Mouse (Mus musculus) right cerebral cortex, postnatal 25 days (tissue): ENCODE data around the gene Capzb.

ENCODE experiments used
- DNase-seq: peaks from one replicate; pipeline ENCODE4 v3.0.0; 2022

Capzb gene

GRCm38 (mm10) chr4:139241678-139242606 lies 49.2 kb downstream of the Capzb start:
- no peak for DNase-seq

- no peak for DNase-seq
These were observed 49.9 kb downstream of the Capzb start for GRCm38 (mm10) chr4:139242607-139242955.

GRCm38 (mm10) chr4:139244176-139244575 lies 51.5 kb downstream of the Capzb start:
- DNase-seq = no peak

- DNase-seq = no peak
These were observed 52.1 kb downstream of the Capzb start for GRCm38 (mm10) chr4:139244766-139245165.

GRCm38 (mm10) chr4:139245534-139245933 lies 52.8 kb downstream of the Capzb start:
- no peak for DNase-seq

- no peak for DNase-seq
These were observed 53.6 kb downstream of the Capzb start for GRCm38 (mm10) chr4:139246130-139246877.

GRCm38 (mm10) chr4:139247966-139248365 lies 55.3 kb downstream of the Capzb start:
- no peak for DNase-seq

GRCm38 (mm10) chr4:139248736-139249135 lies 56.0 kb downstream of the Capzb start:
- DNase-seq = no peak

- no peak for DNase-seq
These were observed 57.3 kb downstream of the Capzb start for GRCm38 (mm10) chr4:139250043-139250442.

- DNase-seq = no peak
These were observed 58.2 kb downstream of the Capzb start for GRCm38 (mm10) chr4:139250886-139251285.

GRCm38 (mm10) chr4:139252051-139252760 lies 59.5 kb downstream of the Capzb start:
- peak; percentile 70 for DNase-seq

GRCm38 (mm10) chr4:139253206-139253605 lies 60.5 kb downstream of the Capzb start:
- no peak for DNase-seq

GRCm38 (mm10) chr4:139256146-139256545 lies 63.4 kb downstream of the Capzb start:
- DNase-seq = no peak

GRCm38 (mm10) chr4:139256708-139257107 lies 64.0 kb downstream of the Capzb start:
- no peak for DNase-seq

- no peak for DNase-seq
These were observed 66.1 kb downstream of the Capzb start for GRCm38 (mm10) chr4:139258621-139259301.

GRCm38 (mm10) chr4:139259302-139259871 lies 66.7 kb downstream of the Capzb start:
- no peak for DNase-seq

GRCm38 (mm10) chr4:139262981-139263380 lies 70.3 kb downstream of the Capzb start:
- DNase-seq = no peak

- DNase-seq = no peak
These were observed 73.2 kb downstream of the Capzb start for GRCm38 (mm10) chr4:139265783-139266499.

GRCm38 (mm10) chr4:139266500-139266865 lies 73.8 kb downstream of the Capzb start:
- no peak for DNase-seq

- no peak for DNase-seq
These were observed 74.6 kb downstream of the Capzb start for GRCm38 (mm10) chr4:139267335-139267734.

GRCm38 (mm10) chr4:139268242-139268641 lies 75.5 kb downstream of the Capzb start:
- no peak for DNase-seq

GRCm38 (mm10) chr4:139270168-139270567 lies 77.5 kb downstream of the Capzb start:
- no peak for DNase-seq
